In the genomic region with DNA sequence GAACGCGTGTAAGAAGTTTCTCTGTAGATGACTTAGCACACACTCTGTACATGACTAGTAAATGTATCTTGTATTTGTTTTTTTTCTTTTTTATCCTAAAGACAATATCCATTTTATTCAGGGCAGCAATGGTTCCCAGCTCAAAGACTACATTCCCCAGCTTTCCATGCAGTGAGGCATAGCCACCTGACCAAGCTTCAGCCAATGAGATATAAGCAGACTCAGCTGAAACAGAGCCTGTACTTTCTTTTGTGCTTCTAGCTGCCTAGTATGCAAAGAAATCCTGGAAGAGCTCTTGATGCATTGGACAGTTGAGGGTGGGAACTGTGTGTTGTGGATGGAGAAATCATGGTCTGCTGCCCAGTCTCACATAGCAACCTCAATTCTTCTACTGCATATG, we compare ENCODE assay signal across 13 mouse cellular contexts.
A peak's percentile ranks its signal among the peaks of the same experiment; 100 is the strongest.
DNase-seq lines count a peak whose midpoint lies in the region; ATAC-seq and TF ChIP-seq lines count a peak whose summit lies in the region.
"Had no signal": no experiment of that assay in that cellular context is flagged by ENCODE, and none has a peak within 500 bp of the region (broad histone marks: within the 10 kb centered on the region; RNA-seq: fewer than 3 reads in every experiment).

No protein-coding gene starts in this region.

- no peak for ATAC-seq in kidney, postnatal 0 days (replicated peaks; ENCODE audit: low FRiP score, low read depth)
- peak; percentile 98 for ATAC-seq in forebrain, postnatal 0 days
- peak; percentile 88 for ATAC-seq in neural tube, embryonic 14.5 days (ENCODE audit: low read depth)

- peak; percentile 16 for DNase-seq in kidney, postnatal 0 days (ENCODE audit: low spot score)
- DNase-seq in kidney, adult 11 months = no peak
- DNase-seq in right cerebral cortex, adult 18-20 months = peak; percentile 23
- no peak for DNase-seq in right cerebral cortex, postnatal 4 days
- DNase-seq in forebrain, postnatal 0 days = peak; percentile 76
- no peak for DNase-seq in gastrocnemius, adult 2 months
- no peak for DNase-seq in adrenal gland, postnatal 14 days
- DNase-seq: gastrocnemius, postnatal 36 days; heart, postnatal 10 days; kidney, postnatal 10 days; lung, adult 2 months had no signal

- 98% methylated on average over 2 of the region's 2 CpGs for WGBS in kidney, postnatal 0 days
- WGBS in forebrain, postnatal 0 days = 100% methylated on average over 2 of the region's 2 CpGs
- WGBS in neural tube, embryonic 14.5 days = 100% methylated on average over 2 of the region's 2 CpGs

- H3K27me3 ChIP-seq in kidney, postnatal 0 days (ENCODE audit: insufficient read depth, low read length) = no peaks in the 10 kb centered on the region
- no peaks in the 10 kb centered on the region for H3K27me3 ChIP-seq in forebrain, postnatal 0 days (ENCODE audit: insufficient read depth, low read length)
- no peaks in the 10 kb centered on the region for H3K27me3 ChIP-seq in neural tube, embryonic 14.5 days (ENCODE audit: control insufficient read depth, insufficient read depth, low read length)

- no peak overlapping the region for H3K4me2 ChIP-seq in kidney, postnatal 0 days (ENCODE audit: low read length)
- no peak overlapping the region for H3K4me2 ChIP-seq in forebrain, postnatal 0 days (ENCODE audit: low read depth)
- H3K4me2 ChIP-seq in neural tube, embryonic 14.5 days (ENCODE audit: low read depth, low read length) = no peak overlapping the region

- intact Hi-C loops in gastrocnemius, adult 2 months (cut with DNase I) = no loop called here

- H3K4me3 ChIP-seq in kidney, postnatal 0 days (replicated peaks; ENCODE audit: low read depth, low read length) = no peak overlapping the region
- no peak overlapping the region for H3K4me3 ChIP-seq in forebrain, postnatal 0 days (ENCODE audit: low read depth, low read length)
- H3K4me3 ChIP-seq in neural tube, embryonic 14.5 days (ENCODE audit: low read depth, low read length) = no peak overlapping the region
- H3K4me3 ChIP-seq in gastrocnemius, adult 2 months = no peak overlapping the region

- no peak overlapping the region for H3K27ac ChIP-seq in kidney, postnatal 0 days
- no peak overlapping the region for H3K27ac ChIP-seq in forebrain, postnatal 0 days (ENCODE audit: low read depth, low read length)
- no peak overlapping the region for H3K27ac ChIP-seq in neural tube, embryonic 14.5 days (ENCODE audit: low read depth, low read length)
- H3K27ac ChIP-seq in gastrocnemius, adult 2 months = no peak overlapping the region
- H3K27ac ChIP-seq: stomach, postnatal 0 days had no signal

- no peak overlapping the region for H3K9ac ChIP-seq in kidney, postnatal 0 days (ENCODE audit: low read depth, low read length)
- H3K9ac ChIP-seq in forebrain, postnatal 0 days = no peak overlapping the region
- no peak overlapping the region for H3K9ac ChIP-seq in neural tube, embryonic 14.5 days (replicated peaks; ENCODE audit: low read depth, low read length)

- TF ChIP-seq CTCF in kidney, postnatal 0 days (IDR thresholded peaks at IDR 0.05; ENCODE audit: low read depth) = no peak
- no peak for TF ChIP-seq CTCF in forebrain, postnatal 0 days (IDR thresholded peaks at IDR 0.05; ENCODE audit: low read depth)
- no peak for TF ChIP-seq CTCF in gastrocnemius, adult 2 months (IDR thresholded peaks at IDR 0.05)

- no peaks in the 10 kb centered on the region for H3K4me1 ChIP-seq in kidney, postnatal 0 days (replicated peaks; ENCODE audit: insufficient read depth, low read length)
- H3K4me1 ChIP-seq in forebrain, postnatal 0 days (ENCODE audit: insufficient read depth) = peaks cover 4% of the 10 kb centered on the region; the same call in 1 of the 2 replicates
- H3K4me1 ChIP-seq in neural tube, embryonic 14.5 days (ENCODE audit: control insufficient read depth, insufficient read depth, low read length) = no peaks in the 10 kb centered on the region

- H3K36me3 ChIP-seq in kidney, postnatal 0 days (ENCODE audit: insufficient read depth, low read length) = no peaks in the 10 kb centered on the region
- H3K36me3 ChIP-seq in forebrain, postnatal 0 days (ENCODE audit: insufficient read depth) = no peaks in the 10 kb centered on the region
- H3K36me3 ChIP-seq in neural tube, embryonic 14.5 days (ENCODE audit: control insufficient read depth, insufficient read depth, low read length) = no peaks in the 10 kb centered on the region

- H3K9me3 ChIP-seq in kidney, postnatal 0 days (replicated peaks; ENCODE audit: low read length) = no peaks in the 10 kb centered on the region
- H3K9me3 ChIP-seq in forebrain, postnatal 0 days (ENCODE audit: low read length) = no peaks in the 10 kb centered on the region
- no peaks in the 10 kb centered on the region for H3K9me3 ChIP-seq in neural tube, embryonic 14.5 days (ENCODE audit: control insufficient read depth, low read length)

Comparison
In these comparisons a context has a peak if more than half of its experiments do, and no peak if none do; other contexts are left out.
1. DNase-seq: peak in kidney, postnatal 0 days (single experiment), right cerebral cortex, adult 18-20 months (single experiment) and forebrain, postnatal 0 days (single experiment); none in kidney, adult 11 months (single experiment), right cerebral cortex, postnatal 4 days (single experiment), gastrocnemius, adult 2 months (single experiment) and adrenal gland, postnatal 14 days (single experiment).